Mouse (Mus musculus) neural tube, embryonic 15.5 days (tissue): Measurements from ENCODE around the gene Arhgef10l. TPM values are rescaled to one million over a fixed set of nuclear protein-coding genes. Genes with fewer than 3 reads are reported as not detected.

Experiments
- ATAC-seq: fragments of 200-750 bp; cut with Nextera tagmentation; 2 replicates; pipeline ENCODE4 v1.8.0; 2017; ENCODE audit warnings: mild to moderate bottlenecking, moderate TSS enrichment, moderate library complexity; ENCODE audit not compliant: low FRiP score
- H3K27ac ChIP-seq: fragments of 300-500 bp; sonication (generic); replicated peaks from 2 replicates; pipeline ENCODE4 v1.5.1; 2015; ENCODE audit warnings: mild to moderate bottlenecking, inconsistent platforms
- H3K27me3 ChIP-seq: fragments of 300-500 bp; sonication (generic); replicated peaks from 2 replicates; pipeline ENCODE4 v1.6.1; 2015; ENCODE audit warnings: inconsistent platforms
- H3K36me3 ChIP-seq: fragments of 300-500 bp; sonication (generic); 2 replicates; pipeline ENCODE4 v1.6.1; 2015; ENCODE audit warnings: inconsistent platforms
- H3K4me1 ChIP-seq: fragments of 300-500 bp; sonication (generic); 2 replicates; pipeline ENCODE4 v1.6.1; 2015; ENCODE audit warnings: inconsistent platforms
- H3K4me2 ChIP-seq: fragments of 300-500 bp; sonication (generic); 2 replicates; pipeline ENCODE4 v1.6.1; 2015; ENCODE audit warnings: inconsistent platforms, mild to moderate bottlenecking, moderate library complexity
- H3K4me3 ChIP-seq: fragments of 300-500 bp; sonication (generic); replicated peaks from 2 replicates; pipeline ENCODE4 v1.5.1; 2015; ENCODE audit warnings: mild to moderate bottlenecking, inconsistent platforms
- H3K9ac ChIP-seq: fragments of 300-500 bp; sonication (generic); replicated peaks from 2 replicates; pipeline ENCODE4 v1.6.1; 2015; ENCODE audit warnings: mild to moderate bottlenecking, inconsistent platforms
- H3K9me3 ChIP-seq: fragments of 300-500 bp; sonication (generic); replicated peaks from 2 replicates; pipeline ENCODE4 v1.6.1; 2016; ENCODE audit warnings: inconsistent platforms
- WGBS: fragments of 180-500 bp; shearing (Covaris S2); methylation state at CpG from one replicate; pipeline ENCODE4 v1.1.7; 2015; ENCODE audit warnings: mixed read lengths; 5-methylcytosine and 5-hydroxymethylcytosine counted together
- polyA plus RNA-seq: library from polyadenylated mRNA; unstranded; fragments of >200 nt; fragmentation: Nextera tagmentation; extraction: Ambion mirVana; gene quantifications from 2 replicates; pipeline ENCODE4 v1.2.1, GENCODE M21; 2015

The Arhgef10l gene
- polyA plus RNA-seq, 1 experiment from 2014 or later: 23.6 TPM

DNA sequence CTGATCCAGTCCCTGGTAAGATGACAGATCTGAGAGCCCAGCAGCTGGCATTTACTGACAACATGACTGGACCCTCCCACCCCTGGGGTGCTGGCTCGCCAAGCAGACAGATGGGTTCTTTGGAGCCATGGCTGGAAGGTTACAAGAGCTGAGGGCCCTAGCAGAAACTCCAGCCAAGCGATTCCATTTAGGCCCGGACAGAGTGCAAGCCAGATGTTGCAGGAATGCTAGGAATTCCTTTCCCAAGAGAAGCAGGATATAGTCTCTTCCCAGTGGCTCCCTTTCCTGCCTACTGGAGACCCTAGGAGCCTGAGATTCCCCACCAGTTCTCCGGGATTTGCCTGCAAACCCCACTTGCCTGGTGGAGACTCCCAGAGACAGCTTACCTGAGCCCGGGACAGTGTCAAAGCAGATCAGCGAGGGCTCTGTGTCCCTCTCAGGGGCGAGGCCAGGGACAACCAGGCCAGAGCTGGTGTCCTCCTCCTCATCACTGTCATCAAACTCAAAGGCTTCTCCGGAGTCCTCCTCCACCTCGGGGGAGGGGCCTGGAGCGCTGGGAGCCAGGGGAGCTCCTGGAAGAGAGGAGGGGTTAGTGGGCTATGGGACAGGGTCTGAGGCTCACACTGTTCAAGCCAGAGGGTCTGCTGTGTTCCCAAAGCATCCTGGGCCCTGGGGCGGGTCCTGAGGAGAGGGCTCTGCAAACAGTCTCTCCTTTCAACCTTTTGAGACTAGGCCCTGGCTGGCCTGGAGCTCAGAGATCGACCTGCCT is 54.8 kb downstream of the Arhgef10l start:
- Histone ChIP-seq H3K9ac (no peak overlapping the region), H3K36me3 (peaks cover 35% of the 10 kb centered on the region), H3K27me3 (no peaks in the 10 kb centered on the region), H3K27ac (peak overlapping the region; percentile 37; the same call in 1 of the 2 replicates), H3K9me3 (no peaks in the 10 kb centered on the region), H3K4me1 (peaks cover 20% of the 10 kb centered on the region), H3K4me2 (no peak overlapping the region), H3K4me3 (no peak overlapping the region)
- WGBS: 34% methylated on average over 12 of the region's 12 CpGs
- ATAC-seq: no peak

DNA sequence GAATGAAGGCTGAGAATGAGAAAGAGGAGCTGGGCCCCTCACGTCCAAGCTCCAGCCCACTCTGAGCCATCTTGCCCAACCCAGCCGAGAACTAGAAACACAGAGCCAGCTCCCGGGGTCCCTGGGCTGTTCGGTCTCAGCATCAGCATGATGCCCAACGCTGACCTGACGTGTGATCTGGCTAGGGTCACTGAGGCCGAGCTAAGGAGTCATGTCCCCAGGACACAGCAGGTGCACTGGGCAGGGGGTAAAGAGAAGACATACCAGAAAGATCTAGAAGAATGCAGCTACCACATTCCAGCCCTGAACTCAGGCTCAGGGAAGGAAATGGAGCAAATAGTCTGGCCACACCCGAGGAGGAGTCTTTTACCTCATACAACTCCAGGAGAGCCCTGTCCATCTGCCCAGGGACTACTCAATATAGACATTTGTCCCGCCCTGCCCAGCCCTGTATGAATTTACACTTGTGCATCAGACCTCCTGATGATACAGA is 57.5 kb downstream of the Arhgef10l start:
- ATAC-seq: no peak
- H3K4me1 ChIP-seq: peaks cover 37% of the 10 kb centered on the region
- H3K9me3 ChIP-seq: no peaks in the 10 kb centered on the region
- H3K9ac ChIP-seq: no peak overlapping the region
- WGBS: 79% methylated on average over 9 of the region's 9 CpGs
- no peaks in the 10 kb centered on the region for H3K27me3 ChIP-seq
- H3K4me2 ChIP-seq: no peak overlapping the region
- H3K36me3 ChIP-seq: peaks cover 29% of the 10 kb centered on the region
- H3K27ac ChIP-seq: no peak overlapping the region
- no peak overlapping the region for H3K4me3 ChIP-seq

DNA sequence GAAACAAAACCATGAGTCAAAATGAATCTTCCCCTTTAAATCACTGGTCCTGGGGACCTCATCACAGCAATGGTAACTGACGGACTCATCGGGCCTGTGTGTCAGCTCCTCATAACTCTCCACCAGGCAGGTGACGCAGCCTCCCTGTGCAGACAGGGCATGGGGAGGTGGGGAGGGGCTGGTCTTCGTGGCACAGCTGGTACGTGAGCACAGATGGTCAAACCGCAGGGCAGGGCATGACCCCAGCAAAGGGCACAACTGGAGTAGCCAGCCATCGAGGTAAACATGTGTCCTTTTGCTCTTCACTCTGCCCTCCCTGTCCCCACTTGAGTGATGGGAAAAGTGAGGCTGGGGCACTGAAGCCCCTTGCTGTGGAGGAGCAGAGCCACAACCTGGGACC is 59.0 kb downstream of the Arhgef10l start:
- Histone ChIP-seq H3K4me3 (no peak overlapping the region), H3K36me3 (peaks cover 29% of the 10 kb centered on the region), H3K27me3 (no peaks in the 10 kb centered on the region), H3K9ac (no peak overlapping the region), H3K9me3 (no peaks in the 10 kb centered on the region), H3K27ac (peak overlapping the region; percentile 37; the same call in 1 of the 2 replicates), H3K4me2 (no peak overlapping the region), H3K4me1 (peaks cover 38% of the 10 kb centered on the region)
- ATAC-seq: 0 out of 2 replicates have a peak, but pooled peaks have one; percentile 23
- WGBS: 65% methylated on average over 7 of the region's 7 CpGs

DNA sequence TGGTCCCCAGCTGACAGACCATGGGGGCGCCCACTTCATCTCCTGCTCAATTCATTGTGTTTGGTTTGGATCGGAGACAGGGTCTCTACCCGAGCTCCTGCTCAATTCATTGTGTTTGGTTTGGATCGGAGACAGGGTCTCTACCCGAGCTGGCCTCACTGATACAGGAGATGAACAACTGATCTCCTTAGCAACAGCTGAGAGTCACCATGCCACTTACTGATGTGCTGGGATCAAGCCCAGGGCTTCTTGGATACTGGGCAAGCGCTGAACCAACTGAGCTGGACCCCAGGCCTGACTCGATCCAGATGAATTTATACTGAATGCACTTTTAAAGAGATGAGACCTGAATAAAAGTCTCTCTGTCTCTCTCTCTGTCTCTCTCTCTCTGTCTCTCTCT is 59.6 kb downstream of the Arhgef10l start:
- peak; percentile 43; the same call in 1 of the 2 replicates for ATAC-seq

DNA sequence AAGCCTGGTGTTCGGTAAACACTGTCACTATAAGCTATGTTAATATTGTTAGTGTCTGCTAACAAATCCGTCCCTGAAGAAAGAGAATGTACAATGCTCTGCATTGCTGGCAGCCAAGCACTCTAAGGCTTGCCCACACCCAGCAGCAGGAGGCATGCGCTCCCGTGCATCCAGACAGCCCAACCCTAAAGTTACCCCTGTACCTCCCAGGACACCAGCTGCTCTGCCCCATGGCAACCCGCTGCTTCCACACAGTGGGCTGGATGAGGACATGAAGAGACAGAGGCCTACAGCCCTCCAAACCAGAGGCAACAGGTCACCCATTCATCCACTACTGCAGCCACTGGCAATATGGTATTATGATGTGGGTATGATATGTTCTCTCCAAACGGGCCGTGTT is 60.0 kb downstream of the Arhgef10l start:
- H3K27ac ChIP-seq: peak overlapping the region; percentile 70
- ATAC-seq: no peak
- no peaks in the 10 kb centered on the region for H3K9me3 ChIP-seq
- 59% methylated on average over 7 of the region's 7 CpGs for WGBS
- no peak overlapping the region for H3K4me3 ChIP-seq
- H3K4me2 ChIP-seq: no peak overlapping the region
- peaks cover 33% of the 10 kb centered on the region for H3K4me1 ChIP-seq
- H3K27me3 ChIP-seq: no peaks in the 10 kb centered on the region
- peaks cover 29% of the 10 kb centered on the region for H3K36me3 ChIP-seq
- no peak overlapping the region for H3K9ac ChIP-seq

More for the DNA sequence above, 59.6 kb downstream of the Arhgef10l start:
- Histone ChIP-seq H3K36me3 (peaks cover 29% of the 10 kb centered on the region), H3K27me3 (no peaks in the 10 kb centered on the region), H3K4me1 (peaks cover 36% of the 10 kb centered on the region), H3K9ac (no peak overlapping the region), H3K4me2 (no peak overlapping the region), H3K4me3 (no peak overlapping the region), H3K27ac (peak overlapping the region; percentile 70), H3K9me3 (no peaks in the 10 kb centered on the region)
- 63% methylated on average over 7 of the region's 7 CpGs for WGBS

DNA sequence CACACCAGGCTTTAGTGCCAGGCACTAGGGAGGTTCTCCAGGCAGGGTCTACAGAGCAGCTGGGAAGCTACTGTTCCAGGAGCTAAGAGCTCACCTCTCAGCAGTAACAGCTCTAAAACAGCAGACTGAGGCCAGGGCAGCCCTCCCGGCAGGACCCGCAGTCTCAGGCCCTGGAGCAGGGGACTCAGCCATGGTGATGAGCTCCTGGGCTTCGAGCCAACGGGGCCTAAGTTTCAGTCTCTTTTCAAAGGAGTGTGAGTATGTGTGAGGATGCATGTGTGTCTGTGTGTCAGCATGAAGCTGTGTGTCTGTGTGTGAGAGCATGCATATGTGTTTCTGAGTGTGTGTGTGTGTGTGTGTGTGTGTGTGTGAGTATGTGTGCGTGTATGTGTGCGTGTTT is 60.6 kb downstream of the Arhgef10l start:
- Histone ChIP-seq H3K4me3 (no peak overlapping the region), H3K4me2 (no peak overlapping the region), H3K36me3 (peaks cover 27% of the 10 kb centered on the region), H3K9ac (no peak overlapping the region), H3K27me3 (no peaks in the 10 kb centered on the region), H3K27ac (peak overlapping the region; percentile 70), H3K4me1 (peaks cover 27% of the 10 kb centered on the region), H3K9me3 (no peaks in the 10 kb centered on the region)
- 71% methylated on average over 6 of the region's 6 CpGs for WGBS
- no peak for ATAC-seq

DNA sequence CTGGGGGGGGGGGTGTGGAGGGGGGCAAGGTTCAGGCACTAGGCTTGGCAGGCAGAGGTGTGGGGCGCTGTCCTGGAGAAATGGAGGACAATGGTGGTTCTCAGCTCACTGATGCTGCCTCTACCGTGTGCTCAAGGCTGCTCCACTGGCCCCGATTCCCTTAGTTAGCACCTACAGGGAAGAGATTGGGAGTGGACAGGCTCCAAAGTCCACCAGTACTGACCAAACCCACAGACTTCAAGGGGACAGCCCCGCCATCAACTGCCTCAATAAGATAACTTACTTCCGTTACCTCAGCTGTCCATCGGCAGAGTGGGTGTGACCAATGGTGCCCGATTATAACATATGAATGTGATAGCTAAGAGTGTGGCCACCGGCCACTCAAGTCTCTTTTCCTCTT is 61.3 kb downstream of the Arhgef10l start:
- 88% methylated on average over 8 of the region's 8 CpGs for WGBS
- Histone ChIP-seq H3K9ac (no peak overlapping the region), H3K4me2 (no peak overlapping the region), H3K4me3 (no peak overlapping the region), H3K4me1 (peaks cover 27% of the 10 kb centered on the region), H3K9me3 (no peaks in the 10 kb centered on the region), H3K36me3 (peaks cover 20% of the 10 kb centered on the region), H3K27me3 (no peaks in the 10 kb centered on the region), H3K27ac (peak overlapping the region; percentile 24; the same call in 1 of the 2 replicates)
- ATAC-seq: no peak

DNA sequence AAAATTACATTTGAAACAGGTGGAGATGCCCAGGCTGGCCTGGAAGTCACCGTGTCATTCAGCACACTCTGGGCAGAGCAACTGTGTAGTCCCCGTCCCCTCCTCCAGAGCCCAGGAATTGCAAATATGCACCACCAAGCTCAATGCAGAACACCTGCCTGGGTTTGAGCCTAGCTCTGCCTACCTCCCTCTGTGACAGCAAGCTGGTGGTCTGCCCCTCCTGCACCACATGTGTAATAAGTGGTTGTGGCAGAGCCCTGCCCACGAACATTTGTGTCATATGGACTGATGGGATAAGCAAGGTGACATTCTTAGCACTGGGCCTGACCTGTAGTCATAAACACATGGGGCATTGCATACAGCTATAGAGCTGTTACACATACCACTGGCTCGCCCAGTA is 63.8 kb downstream of the Arhgef10l start:
- H3K4me3 ChIP-seq: no peak overlapping the region
- no peak for ATAC-seq
- H3K36me3 ChIP-seq: peaks cover 14% of the 10 kb centered on the region
- no peaks in the 10 kb centered on the region for H3K9me3 ChIP-seq
- H3K4me1 ChIP-seq: peaks cover 27% of the 10 kb centered on the region
- 74% methylated on average over 4 of the region's 4 CpGs for WGBS
- H3K4me2 ChIP-seq: no peak overlapping the region
- no peak overlapping the region for H3K27ac ChIP-seq
- H3K27me3 ChIP-seq: no peaks in the 10 kb centered on the region
- no peak overlapping the region for H3K9ac ChIP-seq

DNA sequence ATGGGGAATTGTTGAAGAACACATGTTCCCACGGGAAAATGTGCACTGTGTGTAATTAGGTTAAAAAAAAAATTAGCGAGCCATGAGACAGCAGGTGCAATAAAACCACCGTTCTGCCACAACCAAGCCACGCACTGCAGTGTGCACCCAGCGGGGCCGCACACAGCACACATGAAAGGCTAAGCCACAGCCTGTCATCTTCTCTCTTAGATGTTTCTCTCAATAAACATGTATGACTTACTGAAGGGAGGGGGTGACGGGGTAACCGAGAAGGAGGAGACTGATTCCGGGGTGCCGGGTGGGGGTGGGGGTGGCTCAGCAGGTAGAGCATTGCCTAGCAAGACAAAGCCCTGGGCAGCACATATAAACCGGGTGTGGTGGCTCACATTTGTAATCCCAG is 64.7 kb downstream of the Arhgef10l start:
- H3K9ac ChIP-seq: no peak overlapping the region
- no peak overlapping the region for H3K4me2 ChIP-seq
- peaks cover 22% of the 10 kb centered on the region for H3K36me3 ChIP-seq
- ATAC-seq: no peak
- H3K4me1 ChIP-seq: peaks cover 20% of the 10 kb centered on the region
- H3K4me3 ChIP-seq: no peak overlapping the region
- 53% methylated on average over 11 of the region's 11 CpGs for WGBS
- no peaks in the 10 kb centered on the region for H3K27me3 ChIP-seq
- no peak overlapping the region for H3K27ac ChIP-seq
- 0 out of 2 replicates have a peak, but pooled peaks cover 3% of the 10 kb centered on the region for H3K9me3 ChIP-seq

DNA sequence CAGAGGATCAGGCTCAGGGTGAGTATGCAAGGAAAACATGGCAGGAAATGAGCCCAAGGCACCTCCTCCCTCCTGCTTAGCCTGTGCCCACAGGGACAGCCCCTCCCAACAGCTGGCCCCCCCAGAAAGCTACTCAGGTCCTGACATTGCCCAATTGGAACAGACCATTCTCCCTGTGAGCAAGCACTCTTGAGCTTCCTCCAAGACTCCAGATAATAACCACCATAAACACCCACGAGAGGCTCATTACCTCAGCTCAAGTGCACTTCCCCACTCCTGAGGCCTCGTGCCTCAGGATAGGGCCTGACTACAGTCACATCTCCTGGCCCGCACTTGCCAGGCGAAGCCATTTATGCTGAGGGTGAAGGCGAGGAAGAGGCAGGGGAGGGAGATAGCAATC is 67.0 kb downstream of the Arhgef10l start:
- ATAC-seq: no peak
- H3K4me3 ChIP-seq: no peak overlapping the region

DNA sequence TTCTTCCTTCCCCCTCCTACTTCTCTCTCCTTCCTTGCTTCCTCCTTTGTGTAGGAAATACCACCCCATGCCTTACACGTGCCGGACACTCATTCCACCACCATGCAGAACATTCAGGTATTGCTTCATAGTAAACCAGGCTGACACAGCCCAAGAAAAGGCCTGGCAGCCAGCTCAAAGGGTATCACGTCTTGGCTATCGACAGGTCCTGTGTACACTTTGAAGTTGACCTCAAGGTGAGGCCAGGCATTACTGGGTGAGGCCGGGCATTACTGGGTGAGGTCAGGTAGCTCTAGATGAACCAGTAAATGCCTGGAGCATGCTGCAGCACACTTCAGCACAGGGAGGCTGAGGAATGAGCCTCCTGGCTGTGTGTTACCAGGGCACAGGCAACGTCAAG is 67.9 kb downstream of the Arhgef10l start:
- peaks cover 17% of the 10 kb centered on the region for H3K4me1 ChIP-seq
- H3K36me3 ChIP-seq: peaks cover 22% of the 10 kb centered on the region
- over 99% methylated on average over 6 of the region's 6 CpGs for WGBS
- no peak for ATAC-seq
- H3K9ac ChIP-seq: no peak overlapping the region
- no peaks in the 10 kb centered on the region for H3K27me3 ChIP-seq
- H3K4me2 ChIP-seq: no peak overlapping the region
- H3K4me3 ChIP-seq: no peak overlapping the region
- no peak overlapping the region for H3K27ac ChIP-seq
- 0 out of 2 replicates have a peak, but pooled peaks cover 3% of the 10 kb centered on the region for H3K9me3 ChIP-seq

More for the DNA sequence above, 67.0 kb downstream of the Arhgef10l start:
- WGBS: 54% methylated on average over 5 of the region's 5 CpGs
- peaks cover 22% of the 10 kb centered on the region for H3K36me3 ChIP-seq
- H3K9ac ChIP-seq: no peak overlapping the region
- H3K4me2 ChIP-seq: no peak overlapping the region
- no peaks in the 10 kb centered on the region for H3K27me3 ChIP-seq
- H3K4me1 ChIP-seq: peaks cover 8% of the 10 kb centered on the region
- H3K27ac ChIP-seq: no peak overlapping the region
- 0 out of 2 replicates have a peak, but pooled peaks cover 3% of the 10 kb centered on the region for H3K9me3 ChIP-seq

DNA sequence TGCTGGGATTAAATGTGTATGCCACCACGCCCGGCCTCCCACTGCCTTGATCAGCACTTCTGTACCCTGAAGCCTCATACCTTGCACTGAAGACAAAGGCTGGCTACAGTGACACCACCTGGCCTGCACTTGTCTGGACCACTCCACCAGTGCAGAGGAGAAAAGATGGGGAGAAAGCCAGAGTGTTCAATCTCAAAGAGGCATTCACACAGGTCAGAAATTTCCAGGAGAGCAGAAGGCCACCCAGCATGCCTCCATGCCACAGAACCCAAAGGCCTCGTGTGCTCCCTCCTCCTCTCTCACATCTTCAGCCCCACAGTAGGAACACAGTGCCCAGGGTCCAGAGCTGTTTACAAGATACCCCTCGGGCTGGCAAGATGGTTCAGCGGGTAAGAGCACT is 68.4 kb downstream of the Arhgef10l start:
- no peak overlapping the region for H3K9ac ChIP-seq
- H3K4me3 ChIP-seq: no peak overlapping the region
- WGBS: 93% methylated on average over 5 of the region's 5 CpGs
- no peak overlapping the region for H3K27ac ChIP-seq
- H3K27me3 ChIP-seq: no peaks in the 10 kb centered on the region
- peaks cover 22% of the 10 kb centered on the region for H3K4me1 ChIP-seq
- no peak for ATAC-seq
- H3K4me2 ChIP-seq: no peak overlapping the region
- H3K36me3 ChIP-seq: peaks cover 22% of the 10 kb centered on the region
- H3K9me3 ChIP-seq: 0 out of 2 replicates have a peak, but pooled peaks cover 3% of the 10 kb centered on the region
